Mouse (Mus musculus): ENCODE measurements around the gene Casp6.

DNA sequence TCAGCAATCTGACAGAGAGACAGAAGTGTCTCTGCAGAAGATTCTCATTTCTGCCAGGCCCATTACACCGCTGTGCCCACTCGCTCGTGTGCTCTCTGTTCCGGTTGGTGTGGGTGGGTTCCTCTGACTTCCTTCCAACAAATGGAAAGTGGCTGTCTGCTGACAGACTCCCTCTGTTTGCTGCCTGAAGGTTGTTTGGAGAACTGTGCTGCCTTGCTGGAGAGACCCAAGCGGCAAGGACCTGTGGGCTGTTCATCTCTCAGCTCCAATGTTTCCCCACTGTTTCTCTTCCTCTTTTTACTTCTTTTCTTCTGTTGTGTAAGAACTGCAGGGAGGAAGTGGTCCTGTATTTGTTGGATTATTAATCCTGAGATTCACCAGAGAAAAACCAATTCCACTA is 47.1 kb downstream of the Casp6 start:
- TF ChIP-seq CTCF (IDR thresholded peaks at IDR 0.05; ENCODE audit: extremely low read depth, insufficient read depth, insufficient read length, insufficient replicate concordance) (no peak), POLR2A (IDR thresholded peaks at IDR 0.05; ENCODE audit: low read depth, low read length) (no peak)

All from spleen, adult 2 months (tissue).